Mouse (Mus musculus): Measurements from ENCODE around the gene Ddx39. TPM values are rescaled to one million over a fixed set of nuclear protein-coding genes. Genes with fewer than 3 reads are reported as not detected.

Ddx39 gene
- polyA plus RNA-seq, 1 experiment from 2014 or later = 154 TPM

Small RNA genes within 50 kb of the gene (microRNA-seq; reads per million reads assigned to microRNA genes)
- gene Mir1668 = not detected

Other genes starting within 250 kb of the Ddx39 start
- gene Olfr370, start 179.4 kb upstream of the Ddx39 start, polyA plus RNA-seq (2015; fragmentation: Nextera tagmentation; extraction: Ambion mirVana) = not detected in 2 replicates
- 285 and 326 TPM in 2 replicates for gene Ndufb7, start 148.5 kb upstream of the Ddx39 start, polyA plus RNA-seq (2015; fragmentation: Nextera tagmentation; extraction: Ambion mirVana)
- gene Tecr, start 107.2 kb upstream of the Ddx39 start, polyA plus RNA-seq (2015; fragmentation: Nextera tagmentation; extraction: Ambion mirVana) = 503 and 554 TPM in 2 replicates
- 69.6 and 74.3 TPM in 2 replicates for gene Dnajb1, start 107.0 kb upstream of the Ddx39 start, polyA plus RNA-seq (2015; fragmentation: Nextera tagmentation; extraction: Ambion mirVana)
- gene Gipc1, start 62.5 kb upstream of the Ddx39 start, polyA plus RNA-seq (2015; fragmentation: Nextera tagmentation; extraction: Ambion mirVana) = 190 TPM in 2 replicates
- gene Ptger1, start 48.5 kb upstream of the Ddx39 start, polyA plus RNA-seq (2015; fragmentation: Nextera tagmentation; extraction: Ambion mirVana) = 5.7 and 6.3 TPM in 2 replicates
- 14.7 and 19.9 TPM in 2 replicates for gene Pkn1, start 16.0 kb upstream of the Ddx39 start, polyA plus RNA-seq (2015; fragmentation: Nextera tagmentation; extraction: Ambion mirVana)
- gene Adgre5, start 26.1 kb downstream of the Ddx39 start, polyA plus RNA-seq (2015; fragmentation: Nextera tagmentation; extraction: Ambion mirVana) = 40.5 and 45.6 TPM in 2 replicates
- 12.6 and 13.2 TPM in 2 replicates for gene Adgrl1, start 184.9 kb downstream of the Ddx39 start, polyA plus RNA-seq (2015; fragmentation: Nextera tagmentation; extraction: Ambion mirVana)
- 0.39 and 0.67 TPM in 2 replicates for gene Gm10644, start 240.0 kb downstream of the Ddx39 start, polyA plus RNA-seq (2015; fragmentation: Nextera tagmentation; extraction: Ambion mirVana)
- 49.4 and 53.1 TPM in 2 replicates for gene Asf1b, start 240.3 kb downstream of the Ddx39 start, polyA plus RNA-seq (2015; fragmentation: Nextera tagmentation; extraction: Ambion mirVana)